Mouse (Mus musculus): ENCODE results near the gene Tgoln1. TPM values are rescaled to one million over a fixed set of nuclear protein-coding genes. Genes with fewer than 3 reads are reported as not detected.

The Tgoln1 gene
- polyA plus RNA-seq, 1 experiment from 2014 or later, result 21.9 TPM

- Histone ChIP-seq H3K27ac (no peak overlapping the region), H3K4me3 (no peak overlapping the region)
These were observed 50.8 kb downstream of the Tgoln1 start for GRCm38 (mm10) chr6:72566044-72566443.

GRCm38 (mm10) chr6:72565506-72565905, 51.3 kb downstream of the Tgoln1 start:
- ATAC-seq (ENCODE audit: insufficient number of reproducible peaks, insufficient read depth, low FRiP score, low TSS enrichment, low read depth), result no peak
- H3K27ac ChIP-seq, result no peak overlapping the region

More at GRCm38 (mm10) chr6:72566044-72566443, 50.8 kb downstream of the Tgoln1 start:
- peaks cover 17% of the 10 kb centered on the region; the same call in 1 of the 2 replicates for H3K36me3 ChIP-seq
- WGBS, result 3% methylated on average over 4 of the region's 4 CpGs
- H3K9ac ChIP-seq, result no peak overlapping the region
- H3K4me1 ChIP-seq, result peaks cover 12% of the 10 kb centered on the region
- H3K27me3 ChIP-seq, result no peaks in the 10 kb centered on the region
- ATAC-seq (ENCODE audit: insufficient number of reproducible peaks, insufficient read depth, low FRiP score, low TSS enrichment, low read depth), result peak; percentile 34; the same call in 1 of the 2 replicates
- no peak overlapping the region for H3K4me2 ChIP-seq
- H3K9me3 ChIP-seq, result no peaks in the 10 kb centered on the region

GRCm38 (mm10) chr6:72562894-72563293, 53.9 kb downstream of the Tgoln1 start:
- Histone ChIP-seq H3K9ac (no peak overlapping the region), H3K4me1 (peaks cover 16% of the 10 kb centered on the region), H3K4me3 (no peak overlapping the region), H3K36me3 (peaks cover 5% of the 10 kb centered on the region; the same call in 1 of the 2 replicates), H3K27me3 (no peaks in the 10 kb centered on the region), H3K4me2 (no peak overlapping the region), H3K9me3 (no peaks in the 10 kb centered on the region), H3K27ac (peak overlapping the region; percentile 16; the same call in 1 of the 2 replicates)
- no peak for ATAC-seq (ENCODE audit: insufficient number of reproducible peaks, insufficient read depth, low FRiP score, low TSS enrichment, low read depth)
- 43% methylated on average over 5 of the region's 5 CpGs for WGBS

More at GRCm38 (mm10) chr6:72565506-72565905, 51.3 kb downstream of the Tgoln1 start:
- Histone ChIP-seq H3K4me3 (no peak overlapping the region), H3K27me3 (no peaks in the 10 kb centered on the region), H3K4me2 (no peak overlapping the region), H3K9ac (no peak overlapping the region), H3K4me1 (peaks cover 16% of the 10 kb centered on the region), H3K36me3 (peaks cover 17% of the 10 kb centered on the region; the same call in 1 of the 2 replicates), H3K9me3 (no peaks in the 10 kb centered on the region)
- WGBS, result 68% methylated on average over 7 of the region's 7 CpGs

- Histone ChIP-seq H3K36me3 (0 out of 2 replicates have a peak, but pooled peaks cover under 1% of the 10 kb centered on the region), H3K9me3 (no peaks in the 10 kb centered on the region), H3K4me1 (peaks cover 16% of the 10 kb centered on the region), H3K4me3 (no peak overlapping the region), H3K4me2 (no peak overlapping the region), H3K9ac (no peak overlapping the region), H3K27ac (peak overlapping the region; percentile 16; the same call in 1 of the 2 replicates), H3K27me3 (no peaks in the 10 kb centered on the region)
- WGBS, result 36% methylated on average over 6 of the region's 6 CpGs
- ATAC-seq (ENCODE audit: insufficient number of reproducible peaks, insufficient read depth, low FRiP score, low TSS enrichment, low read depth), result no peak
These were observed 54.3 kb downstream of the Tgoln1 start for GRCm38 (mm10) chr6:72562486-72562885.

GRCm38 (mm10) chr6:72560801-72561200, 56.0 kb downstream of the Tgoln1 start:
- ATAC-seq (ENCODE audit: insufficient number of reproducible peaks, insufficient read depth, low FRiP score, low TSS enrichment, low read depth), result no peak
- no peak overlapping the region for H3K4me2 ChIP-seq
- no peak overlapping the region for H3K4me3 ChIP-seq
- 0 out of 2 replicates have a peak overlapping the region, but pooled peaks have one; percentile 28 for H3K27ac ChIP-seq
- no peaks in the 10 kb centered on the region for H3K27me3 ChIP-seq
- H3K4me1 ChIP-seq, result peaks cover 15% of the 10 kb centered on the region
- H3K36me3 ChIP-seq, result no peaks in the 10 kb centered on the region
- H3K9me3 ChIP-seq, result no peaks in the 10 kb centered on the region
- no peak overlapping the region for H3K9ac ChIP-seq
- WGBS, result 66% methylated on average over 8 of the region's 8 CpGs

Other genes with a start within 250 kb of the Tgoln1 start
- gene Vamp5, start 236.5 kb downstream of the Tgoln1 start, polyA plus RNA-seq (2015; fragmentation: Nextera tagmentation; extraction: Ambion mirVana), result 19.7 and 20.6 TPM in 2 replicates
- gene Vamp8, start 226.3 kb downstream of the Tgoln1 start, polyA plus RNA-seq (2015; fragmentation: Nextera tagmentation; extraction: Ambion mirVana), result 130 and 135 TPM in 2 replicates
- gene Ggcx, start 202.7 kb downstream of the Tgoln1 start, polyA plus RNA-seq (2015; fragmentation: Nextera tagmentation; extraction: Ambion mirVana), result 39.1 and 41.5 TPM in 2 replicates
- gene Mat2a, start 177.4 kb downstream of the Tgoln1 start, polyA plus RNA-seq (2015; fragmentation: Nextera tagmentation; extraction: Ambion mirVana), result 361 and 377 TPM in 2 replicates
- gene Sh2d6, start 95.3 kb downstream of the Tgoln1 start, polyA plus RNA-seq (2015; fragmentation: Nextera tagmentation; extraction: Ambion mirVana), result 0.31 TPM in 1 of 2 replicates, not detected in the other
- gene Capg, start 72.6 kb downstream of the Tgoln1 start, polyA plus RNA-seq (2015; fragmentation: Nextera tagmentation; extraction: Ambion mirVana), result 58.2 and 64.3 TPM in 2 replicates
- 16.1 and 17.5 TPM in 2 replicates for gene Elmod3, start 18.6 kb downstream of the Tgoln1 start, polyA plus RNA-seq (2015; fragmentation: Nextera tagmentation; extraction: Ambion mirVana)
- gene Retsat, start 18.5 kb downstream of the Tgoln1 start, polyA plus RNA-seq (2015; fragmentation: Nextera tagmentation; extraction: Ambion mirVana), result 12.6 and 14.1 TPM in 2 replicates
- gene Tcf7l1, start 172.3 kb upstream of the Tgoln1 start, polyA plus RNA-seq (2015; fragmentation: Nextera tagmentation; extraction: Ambion mirVana), result 59.2 and 63.7 TPM in 2 replicates

Data from embryonic facial prominence, embryonic 13.5 days (tissue).